Mouse (Mus musculus) left cerebral cortex, postnatal 25 days (tissue): ENCODE results near the gene Csrp1. TPM values are rescaled to one million over a fixed set of nuclear protein-coding genes. Genes with fewer than 3 reads are reported as not detected.
A peak's percentile ranks its signal among the peaks of the same experiment; 100 is the strongest.

Experiments used
- DNase-seq, 2 experiments: peaks; one replicate each; pipeline ENCODE4 v3.0.0; 2022; ENCODE audit warnings: low spot score in 2 of 2, mixed read lengths in 1 of 2
- intact Hi-C: fragments of 180-260 bp; cut with DNase I; formaldehyde crosslinking; loops from one replicate; pipeline ENCODE4 v1.15.1; 2025
- total RNA-seq, 2 experiments: library from RNA; stranded (reverse); gene quantifications; 2 replicates each; pipeline ENCODE4 v1.2.3; 2021

Csrp1 gene
- 100 to 1,000 TPM; 179 to 206 TPM for total RNA-seq

- DNase-seq = no peak
- intact Hi-C loops = loop anchor here (1.0 to 10.0 kb wide), 4 partner anchors 33 to 225 kb away; no protein-coding TSS in a partner anchor
These were observed at the start of gene Csrp1 for GRCm38 (mm10) chr1:135719983-135720382. Csrp1 (plus strand) TSS chr1:135720061.

- peak; percentile 89 to 95 for DNase-seq
- intact Hi-C loops = loop anchor here (1.0 to 2.0 kb wide), 3 partner anchors 86 to 210 kb away; no protein-coding TSS in a partner anchor
These were observed 49.3 kb upstream of the Csrp1 start for GRCm38 (mm10) chr1:135670397-135671130.

- no peak for DNase-seq
- intact Hi-C loops = loop anchor here (2.0 kb wide), 2 partner anchors 87 to 211 kb away; no protein-coding TSS in a partner anchor
These were observed 48.5 kb upstream of the Csrp1 start for GRCm38 (mm10) chr1:135671406-135671805.

- no peak for DNase-seq
These were observed 47.9 kb upstream of the Csrp1 start for GRCm38 (mm10) chr1:135671956-135672355.

GRCm38 (mm10) chr1:135672374-135672773 is 47.5 kb upstream of the Csrp1 start:
- intact Hi-C loops = no loop called here
- DNase-seq = no peak

More at GRCm38 (mm10) chr1:135671956-135672355, 47.9 kb upstream of the Csrp1 start:
- intact Hi-C loops = loop anchor here (2.0 kb wide), 2 partner anchors 87 to 211 kb away; no protein-coding TSS in a partner anchor

- intact Hi-C loops = no loop called here
These were observed 46.4 kb upstream of the Csrp1 start for GRCm38 (mm10) chr1:135673423-135673822.

GRCm38 (mm10) chr1:135675449-135676129 is 44.3 kb upstream of the Csrp1 start:
- DNase-seq = no peak
- intact Hi-C loops = no loop called here

More at GRCm38 (mm10) chr1:135673423-135673822, 46.4 kb upstream of the Csrp1 start:
- DNase-seq = no peak

GRCm38 (mm10) chr1:135676247-135676646 is 43.6 kb upstream of the Csrp1 start:
- intact Hi-C loops = no loop called here
- no peak for DNase-seq

- no peak for DNase-seq
- intact Hi-C loops = no loop called here
These were observed 42.8 kb upstream of the Csrp1 start for GRCm38 (mm10) chr1:135676938-135677682.

- DNase-seq = no peak
- intact Hi-C loops = no loop called here
These were observed 41.7 kb upstream of the Csrp1 start for GRCm38 (mm10) chr1:135678145-135678544.

GRCm38 (mm10) chr1:135680716-135681115 is 39.1 kb upstream of the Csrp1 start:
- DNase-seq = no peak
- intact Hi-C loops = no loop called here

GRCm38 (mm10) chr1:135681122-135681521 is 38.7 kb upstream of the Csrp1 start:
- DNase-seq = no peak
- intact Hi-C loops = no loop called here

- DNase-seq = no peak
- intact Hi-C loops = no loop called here
These were observed 35.0 kb upstream of the Csrp1 start for GRCm38 (mm10) chr1:135684895-135685294.

- DNase-seq = no peak
- intact Hi-C loops = no loop called here
These were observed 34.5 kb upstream of the Csrp1 start for GRCm38 (mm10) chr1:135685316-135685715.

GRCm38 (mm10) chr1:135686792-135687510 is 32.9 kb upstream of the Csrp1 start:
- peak in 1 of 2 experiments; percentile 24 for DNase-seq
- intact Hi-C loops = no loop called here

- DNase-seq = peak in 1 of 2 experiments; percentile 39
- intact Hi-C loops = no loop called here
These were observed 31.9 kb upstream of the Csrp1 start for GRCm38 (mm10) chr1:135687771-135688492.

- no peak for DNase-seq
- intact Hi-C loops = no loop called here
These were observed 31.2 kb upstream of the Csrp1 start for GRCm38 (mm10) chr1:135688686-135689085.

GRCm38 (mm10) chr1:135690784-135691416 is 29.0 kb upstream of the Csrp1 start:
- no peak for DNase-seq
- intact Hi-C loops = no loop called here
